Mouse (Mus musculus) liver, embryonic 14.5 days (tissue): ENCODE data around the gene Rab25.

ENCODE experiments used
- CTCF ChIP-seq: IDR thresholded peaks from 2 replicates; pipeline ENCODE4 v1.5.1; 2016; ENCODE audit warnings: antibody characterized with exemption, low read depth, control low read depth
- EP300 ChIP-seq: IDR thresholded peaks from 2 replicates; pipeline ENCODE4 v1.6.1; 2016; ENCODE audit warnings: antibody characterized with exemption, low read depth

DNA sequence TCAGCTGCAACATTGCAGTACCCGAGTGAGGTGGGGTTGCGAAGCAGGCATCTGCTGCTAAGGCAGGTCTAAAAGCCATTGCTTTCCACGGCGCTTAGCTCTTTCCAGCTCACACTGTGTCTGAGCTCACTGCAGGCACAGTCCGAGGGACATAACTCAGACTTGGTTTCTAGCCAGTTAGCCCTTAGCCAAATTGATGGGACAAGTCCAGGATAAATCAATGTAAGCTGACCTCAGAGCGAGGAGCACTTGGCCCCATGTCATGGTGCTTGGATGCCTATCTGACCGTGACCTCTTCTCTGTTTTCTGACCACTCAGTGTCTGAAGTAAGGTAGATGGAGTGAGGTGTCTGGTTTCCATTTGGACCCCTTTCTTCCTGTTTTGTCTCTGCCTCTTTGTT, 15.9 kb upstream of the Rab25 start:
- TF ChIP-seq EP300 = no peak
- TF ChIP-seq CTCF = no peak
